Mouse (Mus musculus): ENCODE results near the gene Bmf. TPM values are rescaled to one million over a fixed set of nuclear protein-coding genes. Genes with fewer than 3 reads are reported as not detected.

Gene Bmf
- polyA plus RNA-seq, 1 experiment from 2014 or later = 8.5 TPM

GRCm38 (mm10) chr2:118542971-118543573 is 6.4 kb downstream of the Bmf start:
- no peaks in the 10 kb centered on the region for H3K9me3 ChIP-seq
- no peak for ATAC-seq (ENCODE audit: borderline replicate concordance, extremely low read depth, low FRiP score, low TSS enrichment)
- peak overlapping the region; percentile 98 for H3K27ac ChIP-seq
- no peak overlapping the region for H3K9ac ChIP-seq
- peaks cover 4% of the 10 kb centered on the region; the same call in 1 of the 2 replicates for H3K36me3 ChIP-seq
- H3K4me3 ChIP-seq = no peak overlapping the region
- H3K4me1 ChIP-seq = peaks cover 94% of the 10 kb centered on the region
- WGBS = 72% methylated on average over 1 of the region's 1 CpGs
- H3K4me2 ChIP-seq = peak overlapping the region; percentile 79; the same call in 1 of the 2 replicates
- no peaks in the 10 kb centered on the region for H3K27me3 ChIP-seq

- H3K4me3 ChIP-seq = no peak overlapping the region
- no peaks in the 10 kb centered on the region for H3K9me3 ChIP-seq
- H3K36me3 ChIP-seq = peaks cover 4% of the 10 kb centered on the region; the same call in 1 of the 2 replicates
- peak overlapping the region; percentile 98 for H3K27ac ChIP-seq
- WGBS = 71% methylated on average over 3 of the region's 3 CpGs
- H3K4me1 ChIP-seq = peaks cover 93% of the 10 kb centered on the region
- H3K27me3 ChIP-seq = no peaks in the 10 kb centered on the region
- no peak overlapping the region for H3K9ac ChIP-seq
- no peak overlapping the region for H3K4me2 ChIP-seq
- ATAC-seq (ENCODE audit: borderline replicate concordance, extremely low read depth, low FRiP score, low TSS enrichment) = no peak
These were observed 7.8 kb downstream of the Bmf start for GRCm38 (mm10) chr2:118541716-118542115.

GRCm38 (mm10) chr2:118540691-118541117 is 8.8 kb downstream of the Bmf start:
- H3K9ac ChIP-seq = 0 out of 2 replicates have a peak overlapping the region, but pooled peaks have one; percentile 4
- H3K27me3 ChIP-seq = no peaks in the 10 kb centered on the region
- peak overlapping the region; percentile 33 for H3K4me2 ChIP-seq
- H3K4me1 ChIP-seq = peaks cover 91% of the 10 kb centered on the region
- no peak overlapping the region for H3K4me3 ChIP-seq
- WGBS = 2% methylated on average over 6 of the region's 6 CpGs
- H3K36me3 ChIP-seq = peaks cover 4% of the 10 kb centered on the region; the same call in 1 of the 2 replicates
- H3K9me3 ChIP-seq = no peaks in the 10 kb centered on the region
- H3K27ac ChIP-seq = peak overlapping the region; percentile 98
- peak; percentile 53; the same call in 1 of the 2 replicates for ATAC-seq (ENCODE audit: borderline replicate concordance, extremely low read depth, low FRiP score, low TSS enrichment)

- WGBS = 20% methylated on average over 9 of the region's 9 CpGs
- Histone ChIP-seq H3K4me2 (no peak overlapping the region; the same call in 1 of the 2 replicates), H3K9me3 (no peaks in the 10 kb centered on the region), H3K36me3 (peaks cover 4% of the 10 kb centered on the region; the same call in 1 of the 2 replicates), H3K4me3 (no peak overlapping the region), H3K9ac (0 out of 2 replicates have a peak overlapping the region, but pooled peaks have one; percentile 4), H3K4me1 (peaks cover 84% of the 10 kb centered on the region), H3K27me3 (no peaks in the 10 kb centered on the region), H3K27ac (peak overlapping the region; percentile 98)
- 0 out of 2 replicates have a peak, but pooled peaks have one; percentile 6 for ATAC-seq (ENCODE audit: borderline replicate concordance, extremely low read depth, low FRiP score, low TSS enrichment)
These were observed 9.5 kb downstream of the Bmf start for GRCm38 (mm10) chr2:118539881-118540516.

- peak overlapping the region; percentile 98; the same call in 1 of the 2 replicates for H3K27ac ChIP-seq
- no peak overlapping the region for H3K4me2 ChIP-seq
- no peaks in the 10 kb centered on the region for H3K27me3 ChIP-seq
- peaks cover 4% of the 10 kb centered on the region; the same call in 1 of the 2 replicates for H3K36me3 ChIP-seq
- no peak for ATAC-seq (ENCODE audit: borderline replicate concordance, extremely low read depth, low FRiP score, low TSS enrichment)
- H3K4me1 ChIP-seq = peaks cover 84% of the 10 kb centered on the region
- no peak overlapping the region for H3K4me3 ChIP-seq
- no peaks in the 10 kb centered on the region for H3K9me3 ChIP-seq
- WGBS = 71% methylated on average over 8 of the region's 8 CpGs
- no peak overlapping the region for H3K9ac ChIP-seq
These were observed 10.4 kb downstream of the Bmf start for GRCm38 (mm10) chr2:118539040-118539439.

- peaks cover 82% of the 10 kb centered on the region for H3K4me1 ChIP-seq
- H3K36me3 ChIP-seq = peaks cover 4% of the 10 kb centered on the region; the same call in 1 of the 2 replicates
- no peak for ATAC-seq (ENCODE audit: borderline replicate concordance, extremely low read depth, low FRiP score, low TSS enrichment)
- H3K27me3 ChIP-seq = no peaks in the 10 kb centered on the region
- no peak overlapping the region for H3K4me2 ChIP-seq
- H3K9me3 ChIP-seq = no peaks in the 10 kb centered on the region
- H3K4me3 ChIP-seq = no peak overlapping the region
- peak overlapping the region; percentile 67 for H3K27ac ChIP-seq
- WGBS = 15% methylated on average over 4 of the region's 4 CpGs
- H3K9ac ChIP-seq = no peak overlapping the region
These were observed 12.3 kb downstream of the Bmf start for GRCm38 (mm10) chr2:118537226-118537625.

- no peak for ATAC-seq (ENCODE audit: borderline replicate concordance, extremely low read depth, low FRiP score, low TSS enrichment)
- Histone ChIP-seq H3K9ac (no peak overlapping the region), H3K27ac (peak overlapping the region; percentile 67), H3K4me3 (no peak overlapping the region), H3K4me2 (no peak overlapping the region), H3K9me3 (no peaks in the 10 kb centered on the region), H3K4me1 (peaks cover 83% of the 10 kb centered on the region), H3K36me3 (peaks cover 4% of the 10 kb centered on the region; the same call in 1 of the 2 replicates), H3K27me3 (no peaks in the 10 kb centered on the region)
- 39% methylated on average over 8 of the region's 8 CpGs for WGBS
These were observed 12.9 kb downstream of the Bmf start for GRCm38 (mm10) chr2:118536553-118536952.

- Histone ChIP-seq H3K27me3 (no peaks in the 10 kb centered on the region), H3K27ac (peak overlapping the region; percentile 67), H3K9me3 (no peaks in the 10 kb centered on the region), H3K4me1 (peaks cover 80% of the 10 kb centered on the region), H3K4me2 (no peak overlapping the region), H3K4me3 (no peak overlapping the region), H3K9ac (no peak overlapping the region), H3K36me3 (peaks cover 4% of the 10 kb centered on the region; the same call in 1 of the 2 replicates)
- 62% methylated on average over 6 of the region's 6 CpGs for WGBS
- ATAC-seq (ENCODE audit: borderline replicate concordance, extremely low read depth, low FRiP score, low TSS enrichment) = no peak
These were observed 13.4 kb downstream of the Bmf start for GRCm38 (mm10) chr2:118536111-118536510.

GRCm38 (mm10) chr2:118533969-118534368 is 15.5 kb downstream of the Bmf start:
- Histone ChIP-seq H3K4me1 (peaks cover 80% of the 10 kb centered on the region), H3K4me3 (no peak overlapping the region), H3K9ac (no peak overlapping the region), H3K27ac (peak overlapping the region; percentile 91), H3K36me3 (peaks cover 4% of the 10 kb centered on the region; the same call in 1 of the 2 replicates), H3K4me2 (no peak overlapping the region), H3K9me3 (no peaks in the 10 kb centered on the region), H3K27me3 (no peaks in the 10 kb centered on the region)
- 29% methylated on average over 6 of the region's 6 CpGs for WGBS
- no peak for ATAC-seq (ENCODE audit: borderline replicate concordance, extremely low read depth, low FRiP score, low TSS enrichment)

GRCm38 (mm10) chr2:118532855-118533675 is 16.4 kb downstream of the Bmf start:
- no peaks in the 10 kb centered on the region for H3K9me3 ChIP-seq
- no peak overlapping the region for H3K9ac ChIP-seq
- peak; percentile 75 for ATAC-seq (ENCODE audit: borderline replicate concordance, extremely low read depth, low FRiP score, low TSS enrichment)
- H3K27me3 ChIP-seq = no peaks in the 10 kb centered on the region
- peak overlapping the region; percentile 91 for H3K27ac ChIP-seq
- no peaks in the 10 kb centered on the region for H3K36me3 ChIP-seq
- H3K4me1 ChIP-seq = peaks cover 75% of the 10 kb centered on the region
- H3K4me3 ChIP-seq = no peak overlapping the region
- WGBS = 11% methylated on average over 6 of the region's 6 CpGs
- peak overlapping the region; percentile 33 for H3K4me2 ChIP-seq

GRCm38 (mm10) chr2:118532401-118532800 is 17.1 kb downstream of the Bmf start:
- H3K4me2 ChIP-seq = peak overlapping the region; percentile 33
- WGBS = 18% methylated on average over 10 of the region's 10 CpGs
- H3K36me3 ChIP-seq = no peaks in the 10 kb centered on the region
- peak; percentile 19; the same call in 1 of the 2 replicates for ATAC-seq (ENCODE audit: borderline replicate concordance, extremely low read depth, low FRiP score, low TSS enrichment)
- peak overlapping the region; percentile 91 for H3K27ac ChIP-seq
- no peak overlapping the region for H3K9ac ChIP-seq
- H3K9me3 ChIP-seq = no peaks in the 10 kb centered on the region
- H3K27me3 ChIP-seq = no peaks in the 10 kb centered on the region
- H3K4me3 ChIP-seq = no peak overlapping the region
- peaks cover 69% of the 10 kb centered on the region for H3K4me1 ChIP-seq
